Mouse (Mus musculus): ENCODE measurements around the gene Aqp11.

Aqp11 gene

DNA sequence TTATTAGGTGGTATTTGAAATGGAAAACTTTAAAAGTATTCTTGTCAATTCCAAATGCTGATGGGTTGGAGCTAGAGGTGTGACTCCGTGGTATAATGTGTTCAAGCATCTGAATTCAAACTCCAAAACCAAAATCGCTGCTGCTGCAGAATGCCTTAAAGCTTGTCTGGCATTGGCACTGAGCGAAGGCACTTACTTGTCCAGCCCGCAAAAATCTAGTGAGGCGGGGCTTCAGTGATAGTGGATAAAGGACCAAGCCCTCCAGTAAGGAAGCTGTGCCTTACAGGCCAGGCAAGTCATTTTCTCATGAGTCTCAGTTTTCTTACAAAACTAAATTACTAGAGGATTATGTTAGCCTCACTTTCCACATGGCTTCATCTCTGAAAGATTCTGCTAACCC is 30.3 kb downstream of the Aqp11 start:
- DNase-seq (ENCODE audit: low read depth, low spot score), result no peak

DNA sequence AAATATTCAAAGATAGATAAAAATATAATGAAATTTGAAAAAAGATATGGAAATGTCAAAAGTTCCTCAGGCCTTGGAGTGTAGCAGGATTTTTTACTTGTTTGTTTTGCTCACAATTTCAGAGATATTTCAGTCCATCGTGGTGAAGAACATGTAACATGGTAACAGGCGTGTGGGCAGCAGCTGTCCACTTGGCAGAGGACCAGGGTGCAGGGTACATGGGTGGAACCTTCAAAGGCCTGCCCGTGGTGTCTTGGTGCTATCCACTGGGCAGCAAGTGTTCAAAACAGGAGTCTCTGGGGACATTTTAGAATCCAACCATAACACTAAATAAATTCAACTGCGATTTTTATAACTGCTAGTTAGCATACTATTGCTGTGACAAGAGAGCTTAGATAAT is 31.0 kb downstream of the Aqp11 start:
- DNase-seq (ENCODE audit: low read depth, low spot score), result no peak

DNA sequence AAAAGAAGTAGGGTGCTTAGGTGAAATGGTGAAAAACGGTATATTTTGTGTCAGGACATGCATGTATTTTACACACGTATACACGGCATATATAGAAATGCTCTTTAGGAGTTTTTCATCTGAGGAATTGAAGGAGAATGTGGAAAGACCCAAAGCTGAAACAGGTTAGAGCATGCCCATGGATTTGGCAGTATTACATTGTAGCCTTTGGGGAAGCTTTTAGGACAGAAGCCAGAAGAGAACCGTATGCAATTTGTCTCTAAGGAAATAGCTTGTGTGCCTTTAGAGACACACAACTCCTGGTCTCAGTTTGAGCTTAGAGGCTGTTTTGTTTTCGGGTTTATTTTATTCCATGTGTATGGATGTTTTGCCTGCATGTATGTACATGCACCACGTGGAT is 37.0 kb downstream of the Aqp11 start:
- no peak for DNase-seq (ENCODE audit: low read depth, low spot score)

DNA sequence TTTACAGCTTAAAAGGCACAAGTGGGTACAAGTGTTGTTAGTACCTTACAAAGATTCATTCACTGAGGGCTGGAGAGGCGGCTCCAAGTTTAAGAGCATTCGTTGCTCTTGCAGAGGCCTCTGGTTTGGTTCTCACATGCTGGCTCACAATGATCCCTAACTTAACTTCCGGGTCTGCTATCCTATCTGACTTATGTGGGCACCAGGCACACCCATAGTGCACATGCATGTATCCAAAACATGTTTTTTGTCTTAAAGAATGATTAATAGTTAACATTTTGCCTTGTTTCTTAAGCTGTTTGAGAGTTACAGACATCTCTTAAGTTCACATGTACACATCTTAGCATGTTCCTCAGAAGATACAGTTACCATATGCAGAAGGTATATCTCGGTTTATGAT is 37.9 kb downstream of the Aqp11 start:
- DNase-seq (ENCODE audit: low read depth, low spot score), result no peak

DNA sequence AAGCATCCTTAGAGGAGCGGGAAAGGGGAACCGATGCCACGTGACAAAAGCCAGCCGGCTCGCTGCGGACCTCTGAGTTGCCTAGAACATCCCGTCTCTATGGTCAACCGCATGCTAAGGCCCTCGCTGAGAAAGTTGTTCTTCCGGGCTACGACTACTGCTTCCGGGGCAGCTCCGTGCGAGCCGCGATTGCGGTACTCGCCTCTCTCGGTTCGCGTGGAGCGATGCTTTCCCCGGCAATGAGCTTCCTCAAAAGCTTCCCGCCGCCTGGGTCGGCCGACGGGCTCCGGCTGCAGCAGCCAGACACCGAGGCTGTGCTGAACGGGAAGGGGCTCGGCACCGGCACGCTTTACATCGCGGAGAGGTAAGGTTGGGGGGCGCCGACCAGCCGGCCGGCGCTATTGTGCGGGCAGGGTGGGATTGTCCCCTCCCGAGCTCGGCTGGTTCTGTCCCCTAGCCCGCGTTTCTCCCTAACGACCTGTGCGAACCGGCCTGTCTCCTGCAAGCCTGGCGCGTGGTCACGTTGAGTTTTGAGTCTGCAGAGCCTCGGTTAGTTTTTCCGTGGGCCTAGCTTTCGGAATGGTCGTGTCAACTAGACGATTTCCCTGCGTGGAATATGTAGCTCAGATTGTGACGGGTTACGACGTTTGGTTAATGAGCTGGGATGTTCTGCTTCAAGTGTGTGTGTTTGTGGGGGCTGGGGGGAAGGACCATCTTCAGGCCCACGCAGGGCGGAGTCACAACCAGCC is 41.4 kb downstream of the Aqp11 start, which contains the start of gene Clns1a:
TSS of gene Clns1a (plus strand) at position 129 of the 749 bp plus-strand sequence.
- DNase-seq (ENCODE audit: low read depth, low spot score), result peak; percentile 92

DNA sequence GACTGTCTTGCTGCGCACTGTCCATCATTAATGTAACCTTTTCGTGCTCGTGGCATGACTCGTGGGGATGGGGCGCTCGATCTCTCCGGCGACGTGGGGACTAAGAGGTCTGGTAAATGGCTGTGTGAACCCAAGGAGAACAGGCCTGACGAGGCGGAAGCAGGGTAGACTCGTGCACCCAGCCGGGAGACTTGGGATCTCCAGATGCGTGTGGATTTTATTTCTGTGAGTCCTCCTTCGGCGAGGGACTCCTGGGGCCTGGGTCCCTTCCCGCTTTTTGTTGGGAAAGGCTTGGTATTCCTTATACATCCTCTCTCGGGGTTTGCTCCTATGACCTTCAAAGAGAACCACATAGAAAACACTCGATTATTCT is 42.0 kb downstream of the Aqp11 start:
- DNase-seq (ENCODE audit: low read depth, low spot score), result no peak

DNA sequence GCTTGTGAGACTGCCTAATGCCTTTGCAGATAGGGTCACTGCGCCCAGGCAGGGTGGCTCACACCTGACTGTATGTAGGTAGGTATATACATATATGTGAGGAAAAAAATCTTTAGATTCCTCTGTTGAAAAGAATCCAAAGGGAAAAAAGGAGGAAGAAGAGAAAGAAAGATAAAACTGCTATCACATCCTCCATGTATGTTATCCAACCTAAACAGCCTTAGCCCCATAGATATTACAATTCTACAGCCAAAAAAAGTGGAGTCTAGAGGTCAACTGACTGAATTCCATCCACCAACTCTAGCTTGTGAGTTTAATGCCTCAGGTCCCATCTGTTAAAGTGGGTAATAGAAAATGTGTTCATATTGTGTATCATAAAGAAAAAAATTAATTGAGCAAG is 42.6 kb downstream of the Aqp11 start:
- no peak for DNase-seq (ENCODE audit: low read depth, low spot score)

DNA sequence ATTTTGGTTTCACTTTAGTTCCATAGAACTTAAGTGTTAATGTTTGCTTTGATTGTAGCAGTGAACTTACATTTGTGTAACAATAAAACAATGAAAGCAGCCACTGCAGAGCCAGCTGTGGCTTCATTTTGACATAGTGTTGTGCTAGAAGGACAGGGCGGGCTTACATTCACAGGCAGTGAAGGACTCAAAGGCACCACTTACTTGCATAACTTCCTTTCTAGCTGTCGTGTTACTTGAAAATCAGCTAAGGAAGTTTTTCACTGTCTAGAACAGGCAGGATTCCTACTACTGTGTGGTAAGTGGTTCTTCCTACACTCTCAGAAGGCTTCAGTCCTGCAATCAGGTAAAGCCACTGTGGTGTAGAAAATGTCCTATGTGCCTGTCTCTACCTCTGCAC is 50.3 kb downstream of the Aqp11 start:
- no peak for DNase-seq (ENCODE audit: low read depth, low spot score)

DNA sequence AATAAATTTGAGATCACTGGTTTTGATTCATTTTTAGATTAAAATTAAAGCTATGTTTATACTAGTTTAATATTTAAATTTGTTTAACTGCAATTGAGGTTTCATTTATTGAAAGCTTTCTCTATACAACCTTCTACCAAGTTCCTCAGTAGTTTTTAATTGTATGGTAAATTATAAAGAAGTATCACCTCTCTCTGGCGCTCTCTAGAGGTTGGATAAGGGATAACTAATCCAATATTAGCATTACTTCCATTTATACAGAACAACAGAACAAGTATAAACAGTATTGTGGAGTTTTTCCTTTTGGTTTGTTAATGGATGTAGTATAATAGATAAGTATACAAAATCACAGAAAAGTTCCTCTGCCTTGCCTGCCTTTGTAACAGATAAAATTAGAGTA is 58.9 kb downstream of the Aqp11 start:
- DNase-seq (ENCODE audit: low read depth, low spot score), result peak; percentile 64

All from CD4-positive, CD25-positive, alpha-beta regulatory T cell, adult 2 months (primary cell).